In genomic region chr9:60548182-60548581, GRCm38 (mm10) we compare ENCODE assay signal across 8 mouse cellular contexts. TPM values are rescaled to one million over a fixed set of nuclear protein-coding genes. Genes with fewer than 3 reads are reported as not detected.
DNase-seq lines count a peak whose midpoint lies in the region; ATAC-seq and TF ChIP-seq lines count a peak whose summit lies in the region.
"Had no signal": no experiment of that assay in that cellular context is flagged by ENCODE, and none has a peak within 500 bp of the region (broad histone marks: within the 10 kb centered on the region; RNA-seq: fewer than 3 reads in every experiment).

No protein-coding gene starts in this region.

- no peak overlapping the region for H3K27ac ChIP-seq in midbrain, postnatal 0 days (ENCODE audit: low read depth, low read length)
- H3K27ac ChIP-seq in midbrain, embryonic 16.5 days (ENCODE audit: low read length), result no peak overlapping the region
- no peak overlapping the region for H3K27ac ChIP-seq in embryonic facial prominence, embryonic 10.5 days (replicated peaks)
- no peak overlapping the region for H3K27ac ChIP-seq in kidney, embryonic 14.5 days (ENCODE audit: low read depth, low read length)
- H3K27ac ChIP-seq: liver, embryonic 15.5 days had no signal

- no peaks in the 10 kb centered on the region for H3K27me3 ChIP-seq in midbrain, postnatal 0 days (ENCODE audit: insufficient read depth, low read length)
- no peaks in the 10 kb centered on the region for H3K27me3 ChIP-seq in midbrain, embryonic 16.5 days (ENCODE audit: control insufficient read depth, insufficient read depth, low read depth, low read length)
- H3K27me3 ChIP-seq in embryonic facial prominence, embryonic 10.5 days (replicated peaks; ENCODE audit: low read depth, poor library complexity, severe bottlenecking), result no peaks in the 10 kb centered on the region
- H3K27me3 ChIP-seq in kidney, embryonic 14.5 days (ENCODE audit: control insufficient read depth, insufficient read depth, low read length), result no peaks in the 10 kb centered on the region
- H3K27me3 ChIP-seq: liver, embryonic 15.5 days had no signal

- no peak for ATAC-seq in midbrain, postnatal 0 days (ENCODE audit: low FRiP score)
- no peak for ATAC-seq in midbrain, embryonic 16.5 days
- peak; percentile 69 for ATAC-seq in kidney, embryonic 14.5 days (ENCODE audit: low FRiP score, low TSS enrichment)

- H3K9me3 ChIP-seq in midbrain, postnatal 0 days (ENCODE audit: low read length), result no peaks in the 10 kb centered on the region
- H3K9me3 ChIP-seq in midbrain, embryonic 16.5 days (replicated peaks; ENCODE audit: control insufficient read depth, low read length, poor library complexity, severe bottlenecking), result no peaks in the 10 kb centered on the region
- no peaks in the 10 kb centered on the region for H3K9me3 ChIP-seq in embryonic facial prominence, embryonic 10.5 days
- no peaks in the 10 kb centered on the region for H3K9me3 ChIP-seq in kidney, embryonic 14.5 days (ENCODE audit: control insufficient read depth, low read length)
- H3K9me3 ChIP-seq: liver, embryonic 15.5 days had no signal

- H3K36me3 ChIP-seq in midbrain, postnatal 0 days (ENCODE audit: insufficient read depth, low read length), result no peaks in the 10 kb centered on the region
- H3K36me3 ChIP-seq in midbrain, embryonic 16.5 days (ENCODE audit: control insufficient read depth, insufficient read depth, low read length), result no peaks in the 10 kb centered on the region
- H3K36me3 ChIP-seq in embryonic facial prominence, embryonic 10.5 days (replicated peaks), result no peaks in the 10 kb centered on the region
- no peaks in the 10 kb centered on the region for H3K36me3 ChIP-seq in kidney, embryonic 14.5 days (ENCODE audit: control insufficient read depth, insufficient read depth, low read length)
- H3K36me3 ChIP-seq: liver, embryonic 15.5 days had no signal

- TF ChIP-seq CTCF in midbrain, postnatal 0 days (IDR thresholded peaks at IDR 0.05), result peak; percentile 72

- no peak overlapping the region for H3K4me2 ChIP-seq in midbrain, postnatal 0 days (ENCODE audit: low read depth, low read length, poor library complexity, severe bottlenecking)
- H3K4me2 ChIP-seq in midbrain, embryonic 16.5 days (ENCODE audit: low read length), result no peak overlapping the region
- no peak overlapping the region for H3K4me2 ChIP-seq in kidney, embryonic 14.5 days (replicated peaks; ENCODE audit: low read depth, low read length)
- H3K4me2 ChIP-seq: liver, embryonic 15.5 days had no signal

- DNase-seq in midbrain, postnatal 0 days (ENCODE audit: low spot score), result peak; percentile 58
- peak; percentile 20 for DNase-seq in adrenal gland, adult 8-10 months
- DNase-seq in embryonic facial prominence, embryonic 10.5 days (ENCODE audit: low spot score), result peak; percentile 50
- peak; percentile 64 for DNase-seq in lung, postnatal 14 days
- DNase-seq in thymus, postnatal 4 days, result peak; percentile 63

- no peak overlapping the region for H3K9ac ChIP-seq in midbrain, postnatal 0 days (replicated peaks; ENCODE audit: low read length, poor library complexity, severe bottlenecking)
- no peak overlapping the region for H3K9ac ChIP-seq in midbrain, embryonic 16.5 days (ENCODE audit: low read depth, low read length)
- H3K9ac ChIP-seq in kidney, embryonic 14.5 days (ENCODE audit: low read depth, low read length), result no peak overlapping the region
- H3K9ac ChIP-seq: liver, embryonic 15.5 days had no signal

- 25% methylated on average over 4 of the region's 4 CpGs for WGBS in midbrain, postnatal 0 days
- 20% methylated on average over 4 of the region's 4 CpGs for WGBS in midbrain, embryonic 16.5 days
- 28% methylated on average over 4 of the region's 4 CpGs for WGBS in embryonic facial prominence, embryonic 10.5 days
- 30% methylated on average over 4 of the region's 4 CpGs for WGBS in kidney, embryonic 14.5 days

- H3K4me1 ChIP-seq in midbrain, postnatal 0 days (ENCODE audit: insufficient read depth, low read length), result no peaks in the 10 kb centered on the region
- H3K4me1 ChIP-seq in midbrain, embryonic 16.5 days (ENCODE audit: control insufficient read depth, insufficient read depth, low read length), result no peaks in the 10 kb centered on the region
- peaks cover 2% of the 10 kb centered on the region; the same call in 1 of the 2 replicates for H3K4me1 ChIP-seq in embryonic facial prominence, embryonic 10.5 days
- no peaks in the 10 kb centered on the region for H3K4me1 ChIP-seq in kidney, embryonic 14.5 days (ENCODE audit: control insufficient read depth, insufficient read depth, low read length)

- H3K4me3 ChIP-seq in midbrain, postnatal 0 days (ENCODE audit: low read depth, low read length), result no peak overlapping the region
- H3K4me3 ChIP-seq in midbrain, embryonic 16.5 days (ENCODE audit: low read depth, low read length), result no peak overlapping the region
- no peak overlapping the region for H3K4me3 ChIP-seq in embryonic facial prominence, embryonic 10.5 days
- H3K4me3 ChIP-seq in kidney, embryonic 14.5 days (ENCODE audit: low read length), result no peak overlapping the region
- H3K4me3 ChIP-seq: liver, embryonic 15.5 days had no signal

RNA-seq across cellular contexts. Expression of gene Thsd4, which starts 26.3 kb away (rescaled TPM):
- 20.8 and 23.6 TPM in 2 replicates for total RNA-seq in midbrain, postnatal 0 days (2014; rRNA removed)
- polyA plus RNA-seq in midbrain, postnatal 0 days (2015; fragmentation: Nextera tagmentation; extraction: Ambion mirVana), result 3.6 and 4.8 TPM in 2 replicates
- polyA plus RNA-seq in midbrain, embryonic 16.5 days (2015; fragmentation: Nextera tagmentation; extraction: Ambion mirVana), result 4.3 and 4.8 TPM in 2 replicates
- 1 to 10 TPM; 4.2 to 8.1 (median 6.3) TPM for total RNA-seq in adrenal gland, adult 8-10 months (2022)
- 4.2 and 5.7 TPM in 2 replicates for polyA plus RNA-seq in embryonic facial prominence, embryonic 10.5 days (2016; fragmentation: Nextera tagmentation; extraction: Ambion mirVana)
- polyA plus RNA-seq in kidney, embryonic 14.5 days (2014; fragmentation: Nextera tagmentation; extraction: Ambion mirVana), result 24.9 and 38.7 TPM in 2 replicates
